Mouse (Mus musculus) small intestine, adult 2 months (tissue): ENCODE measurements around the gene Haus5.

Experiments
- CTCF ChIP-seq: fragments of 200-500 bp; IDR thresholded peaks from 2 replicates; pipeline ENCODE4 v1.5.1; 2012; ENCODE audit warnings: low read depth, mild to moderate bottlenecking, control low read depth, inconsistent platforms, low read length, moderate library complexity, mixed read lengths; ENCODE audit not compliant: insufficient replicate concordance, insufficient read length; ENCODE audit errors: extremely low read depth
- POLR2A ChIP-seq: fragments of 200-500 bp; IDR thresholded peaks from 2 replicates; pipeline ENCODE4 v1.6.1; 2012; ENCODE audit warnings: low read depth, mild to moderate bottlenecking, control low read depth, inconsistent platforms, low read length, moderate library complexity

- TF ChIP-seq CTCF (no peak), POLR2A (no peak)
These were observed 28.4 kb downstream of the Haus5 start for GRCm38 (mm10) chr7:30636395-30636794.
